Mouse (Mus musculus): ENCODE results near the gene 4931428F04Rik. TPM values are rescaled to one million over a fixed set of nuclear protein-coding genes. Genes with fewer than 3 reads are reported as not detected.

The 4931428F04Rik gene
- 1.9 and 3.7 TPM in 2 replicates for total RNA-seq (2021)
- long read RNA-seq, partial matches to known transcripts: 0 of 1 reads
- long read RNA-seq, other reads (novel, unspliced or antisense): 1 of 1 reads

DNA sequence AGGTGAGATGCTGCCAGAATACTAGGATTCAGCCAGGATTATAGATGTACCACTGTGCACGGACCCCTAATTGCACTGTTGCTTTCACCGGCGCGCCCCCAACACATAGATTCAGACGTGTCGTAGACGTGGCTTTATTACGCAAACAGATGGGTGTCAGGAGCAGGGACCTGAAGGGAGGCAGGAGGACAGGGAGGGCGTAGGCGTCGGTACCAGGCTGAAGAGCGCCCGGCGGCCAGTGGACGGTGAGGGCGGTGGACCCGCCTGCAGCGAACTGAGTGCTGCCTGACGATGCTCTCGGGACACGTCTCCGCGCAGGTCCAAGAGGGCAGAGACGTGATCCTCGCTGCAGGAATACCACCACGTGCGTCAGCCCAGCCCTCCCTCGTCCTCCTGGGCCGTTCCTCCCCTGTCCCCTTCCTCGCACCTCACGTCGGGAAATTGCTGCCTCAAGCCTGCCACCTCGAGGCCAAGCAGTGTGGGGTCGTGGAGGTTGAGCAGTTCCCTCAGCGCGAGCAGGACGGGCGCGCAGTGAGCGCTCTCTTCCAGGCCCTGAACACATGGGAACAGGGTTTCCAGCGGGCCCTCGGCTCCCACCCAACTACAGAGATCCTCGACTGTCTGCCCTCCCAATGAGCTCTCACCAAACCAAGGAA, at the start of gene 4931428F04Rik:
Gene 4931428F04Rik (minus strand): TSS at position 60 of the 656 bp plus-strand sequence.
- peak; percentile 53 for DNase-seq

DNA sequence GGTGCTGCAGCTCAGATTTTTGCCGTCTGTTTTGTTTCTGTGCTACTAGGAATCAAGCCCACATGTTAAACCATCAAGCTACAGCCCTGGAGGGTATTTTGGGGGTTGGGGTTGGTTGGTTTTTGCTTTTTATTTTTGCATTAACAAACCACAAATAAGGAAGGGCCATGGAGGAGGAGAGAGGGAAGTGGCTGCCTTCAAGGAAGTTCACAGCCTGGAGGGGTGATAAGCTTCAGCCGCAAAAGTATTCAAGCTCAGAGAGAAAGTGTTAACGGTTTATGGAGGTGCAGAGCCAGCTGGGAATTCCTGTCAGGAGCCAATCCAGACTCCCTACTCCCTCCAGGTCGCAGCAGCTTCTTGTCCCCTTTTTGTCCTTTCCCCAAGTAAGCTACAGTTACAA, 49.3 kb upstream of the 4931428F04Rik start:
- no peak for DNase-seq

DNA sequence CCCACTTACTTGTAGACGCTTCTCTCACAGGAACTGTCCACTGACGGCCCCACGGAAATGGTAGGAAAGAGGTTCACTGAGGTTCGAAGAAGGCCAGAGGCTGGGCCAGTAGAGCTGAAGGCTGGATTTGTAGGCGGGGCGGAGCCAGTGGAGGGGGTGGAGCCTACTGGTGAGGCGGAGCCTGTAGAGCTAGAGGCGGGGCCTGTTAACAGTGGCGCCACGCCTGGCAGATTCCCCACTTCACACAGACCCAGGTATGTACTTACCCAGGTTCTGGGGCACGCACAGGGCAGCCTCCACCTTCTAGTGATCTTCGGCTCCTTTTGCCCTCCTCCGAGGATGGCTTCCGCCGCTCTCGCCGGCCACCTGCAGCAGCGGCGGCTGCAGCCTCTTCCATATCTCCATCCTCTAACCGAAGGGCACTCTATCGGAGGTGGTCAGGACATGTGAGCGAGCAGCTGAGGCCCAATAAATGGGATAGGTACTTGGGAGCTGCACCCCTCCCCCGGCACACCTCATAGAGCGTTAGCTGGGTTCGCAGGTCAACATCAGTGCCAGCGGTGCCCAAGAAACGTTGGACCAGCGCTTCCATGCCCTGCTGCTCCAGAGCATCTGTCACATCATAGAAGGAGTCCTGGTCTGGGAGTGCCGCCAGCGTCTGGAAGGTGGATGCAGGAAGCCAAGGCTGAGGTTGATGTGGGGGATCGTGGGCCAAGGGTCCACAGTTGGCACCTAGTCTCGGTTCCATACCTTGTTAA, 46.9 kb upstream of the 4931428F04Rik start:
- DNase-seq: no peak

DNA sequence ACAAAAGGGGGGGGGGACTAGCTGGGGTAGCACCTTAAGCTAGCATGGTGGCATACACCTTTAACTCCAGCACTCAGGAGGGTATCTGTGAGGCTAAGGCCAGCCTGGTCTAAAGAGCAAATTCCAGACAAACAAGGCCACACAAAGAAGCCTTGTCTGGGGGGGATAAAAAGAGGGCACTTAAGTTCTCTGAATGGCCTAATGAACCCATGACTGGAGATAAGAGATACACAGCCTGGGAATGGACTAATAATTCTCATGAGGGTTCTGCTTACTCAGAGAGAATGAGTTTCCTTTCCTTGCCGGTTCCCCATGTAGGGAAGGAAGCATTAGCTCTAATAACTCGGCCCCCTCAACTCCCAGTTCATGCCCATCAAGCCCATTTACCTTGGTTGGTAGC, 42.9 kb upstream of the 4931428F04Rik start:
- DNase-seq: no peak

DNA sequence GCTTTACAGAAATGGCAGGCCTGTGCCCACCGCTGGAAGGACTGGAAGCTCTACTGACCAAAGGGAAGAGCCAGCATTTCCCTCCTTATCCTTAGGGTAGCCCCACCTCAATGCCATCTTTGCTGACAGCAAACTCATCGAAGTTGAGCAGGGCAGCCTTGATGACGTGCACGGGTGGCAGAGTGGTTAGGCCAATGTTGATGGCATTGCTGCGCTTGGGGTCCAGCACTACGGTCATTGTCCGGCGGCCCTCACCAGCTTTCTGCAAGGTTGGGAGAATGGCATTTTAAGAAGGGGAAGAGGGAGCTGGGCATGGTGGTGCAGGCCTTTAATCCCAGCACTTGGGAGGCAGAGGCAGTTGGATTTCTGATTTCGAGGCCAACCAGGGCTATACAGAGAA, 42.3 kb upstream of the 4931428F04Rik start:
- no peak for DNase-seq

DNA sequence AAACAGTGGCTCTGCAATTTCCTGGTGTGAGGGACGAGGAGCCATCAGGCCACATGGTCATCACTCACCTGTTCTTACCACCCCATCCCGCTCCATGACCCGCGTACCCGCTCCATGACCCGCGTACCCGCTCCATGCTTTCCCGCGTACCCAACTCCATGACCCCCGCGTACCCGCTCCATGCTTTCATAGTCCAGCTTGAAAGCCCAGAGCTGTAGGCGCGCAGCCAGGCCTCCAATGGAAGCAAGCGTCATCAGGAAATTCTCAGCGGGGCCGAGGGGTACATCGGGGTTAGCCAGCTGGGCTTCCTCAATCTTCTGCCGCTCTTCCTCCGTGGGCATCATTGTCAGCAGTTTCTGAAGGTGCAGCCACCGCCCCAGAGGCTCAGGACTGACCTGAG, 41.8 kb upstream of the 4931428F04Rik start:
- DNase-seq: no peak

DNA sequence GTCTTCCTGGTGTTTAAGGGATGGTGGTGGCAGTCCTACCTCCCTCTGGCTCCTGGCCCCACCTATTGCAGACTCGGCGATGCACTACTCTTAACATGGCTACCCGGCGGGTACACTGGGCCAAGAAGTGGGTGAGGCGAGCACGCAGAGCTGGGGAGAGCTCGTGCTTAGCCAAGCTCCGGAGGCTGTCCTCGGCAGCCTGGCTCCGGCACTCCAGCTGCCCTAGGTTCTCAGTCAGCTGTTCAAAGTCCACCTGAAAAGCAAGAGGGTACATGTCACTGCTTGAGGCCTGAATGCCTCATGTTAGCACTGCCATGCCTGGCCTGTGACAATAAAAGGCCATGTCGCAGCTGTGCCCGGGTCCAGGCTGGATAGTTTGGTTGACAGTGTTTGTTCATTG, 40.7 kb upstream of the 4931428F04Rik start:
- no peak for DNase-seq

DNA sequence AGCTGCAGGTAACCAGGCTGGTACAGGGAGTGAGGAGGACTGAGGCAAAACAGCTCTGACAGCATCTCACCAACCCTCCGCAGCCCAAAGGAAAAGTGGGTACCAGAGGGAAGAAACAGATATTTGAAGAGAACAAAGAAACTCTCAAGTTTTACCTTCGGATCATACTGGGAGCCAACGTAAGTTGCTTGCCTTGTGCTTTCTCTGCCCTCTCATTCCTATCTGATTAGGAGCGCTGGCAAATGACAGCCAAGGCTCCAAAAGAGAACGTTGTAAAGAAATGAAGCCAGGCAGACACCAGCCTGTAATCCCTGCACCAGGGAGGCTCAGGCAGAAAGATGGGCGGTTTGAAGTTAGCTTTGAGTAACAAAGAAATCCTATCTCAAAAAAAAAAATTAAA, 37.3 kb upstream of the 4931428F04Rik start:
- no peak for DNase-seq

DNA sequence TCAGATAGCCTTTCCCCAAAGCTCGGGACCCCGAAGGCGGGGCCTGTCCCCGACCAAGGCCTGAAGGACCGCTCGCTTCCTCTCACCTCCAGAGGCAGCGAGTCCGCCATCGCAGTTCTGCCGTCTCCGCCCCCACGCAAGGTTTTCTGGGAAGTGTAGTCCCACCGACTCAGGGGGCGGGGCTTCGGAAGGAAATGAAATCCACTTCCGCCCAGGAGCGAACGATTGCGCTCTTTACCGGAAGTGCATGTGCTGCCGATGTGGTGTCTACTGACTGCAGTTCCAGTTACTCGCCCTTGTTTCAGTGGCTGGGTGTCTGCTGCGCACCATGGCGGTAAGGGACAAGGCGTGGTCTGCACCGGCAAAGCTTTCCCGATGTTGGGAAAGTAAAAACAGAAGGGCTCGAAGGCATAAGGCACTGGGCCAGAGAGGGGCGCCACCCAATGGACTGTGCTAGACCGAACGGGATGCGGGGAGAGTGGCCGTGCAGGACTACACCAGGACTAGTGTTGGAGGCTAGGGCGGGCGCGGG, 36.5 kb upstream of the 4931428F04Rik start, which contains the start of the genes Lrrc29 and Tmem208:
Gene Lrrc29 (minus strand): TSS at position 138 of the 532 bp plus-strand sequence.
Gene Tmem208 (plus strand): TSS at position 214 of the 532 bp plus-strand sequence.
- peak; percentile 96 for DNase-seq

DNA sequence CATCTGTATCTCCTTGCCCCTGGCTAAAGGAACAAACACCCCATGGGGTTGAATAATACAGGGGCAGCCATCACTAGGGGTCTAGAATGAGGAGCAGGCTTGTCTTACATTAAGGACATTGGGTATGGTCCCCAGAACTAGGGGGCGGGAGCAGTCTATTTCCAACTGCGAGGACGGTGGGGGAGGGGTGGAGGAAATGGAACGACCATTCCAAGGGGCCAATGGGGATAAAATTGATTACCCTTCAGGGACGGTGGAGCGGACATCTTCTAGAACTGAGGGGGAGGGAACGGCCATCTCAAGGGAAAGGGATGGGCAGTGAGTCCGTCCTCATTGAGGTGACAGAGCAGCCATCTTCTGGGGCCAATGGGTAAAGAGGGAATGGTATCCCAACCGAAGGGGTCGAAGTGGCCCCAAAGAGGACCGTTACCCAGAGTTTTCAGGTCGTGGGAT, 36.0 kb upstream of the 4931428F04Rik start:
- DNase-seq: no peak

DNA sequence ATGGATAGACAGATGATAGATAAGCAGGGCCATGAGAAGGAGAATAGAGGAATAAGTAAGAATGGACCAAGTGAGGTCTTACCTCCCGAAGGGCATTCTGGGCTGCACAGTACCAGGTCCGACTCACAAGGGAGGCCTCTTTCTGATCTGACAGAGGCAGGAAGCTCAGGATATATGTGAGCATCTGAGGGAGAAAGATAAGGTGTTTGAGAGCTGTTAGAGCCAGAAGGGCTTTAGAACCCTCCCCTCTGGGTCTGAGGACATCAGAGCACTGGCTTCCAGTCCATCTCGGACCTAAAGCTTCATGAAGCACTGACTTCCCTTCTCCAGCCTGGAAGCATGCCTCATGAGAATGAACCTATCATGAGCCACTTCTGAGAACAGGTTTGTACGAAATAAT, 33.5 kb upstream of the 4931428F04Rik start:
- no peak for DNase-seq

DNA sequence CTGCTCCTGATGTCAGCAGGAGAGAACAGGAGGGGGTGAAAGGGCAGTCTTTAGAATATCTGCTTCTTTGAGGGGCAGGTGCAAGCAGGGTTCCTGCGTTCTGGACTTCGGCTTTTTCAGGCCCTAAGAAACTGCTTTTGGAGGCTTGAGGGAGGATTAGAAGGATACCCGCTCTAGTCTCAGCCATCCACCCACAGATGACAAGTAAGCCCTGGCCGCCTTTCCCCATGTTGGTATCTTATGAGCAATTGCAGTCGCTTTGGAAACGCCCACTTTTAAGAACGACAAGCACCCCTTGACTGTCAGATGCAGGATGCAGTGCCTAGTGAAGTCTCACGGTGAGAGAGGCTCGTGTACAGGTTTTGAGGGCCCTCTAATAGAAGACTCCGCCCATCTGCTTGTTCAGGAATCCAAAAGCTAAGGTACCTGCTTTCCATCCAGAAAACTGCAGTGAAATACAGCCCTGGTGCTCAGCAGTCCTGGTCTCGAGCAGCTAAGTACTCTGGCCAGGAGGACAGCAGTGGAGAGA, 29.1 kb upstream of the 4931428F04Rik start:
- no peak for DNase-seq

DNA sequence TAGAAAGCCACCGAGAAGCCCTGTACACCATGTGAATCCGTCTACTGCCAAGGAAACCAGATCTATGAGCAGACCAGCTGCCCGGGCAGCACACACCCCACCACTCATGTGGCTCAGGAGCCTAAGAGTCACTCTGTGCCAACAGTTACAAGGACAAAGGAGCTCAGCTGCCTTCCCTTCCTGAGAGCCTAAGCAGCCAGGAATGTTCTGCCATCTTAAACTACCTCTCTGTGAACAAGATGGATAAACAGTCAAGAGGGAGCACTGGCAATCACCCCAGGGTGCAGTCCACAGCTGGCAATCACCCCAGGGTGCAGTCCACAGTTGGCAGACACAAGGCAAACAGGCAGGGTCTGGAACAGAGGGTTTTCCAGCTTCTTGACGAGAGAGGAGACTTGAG, 28.3 kb upstream of the 4931428F04Rik start:
- no peak for DNase-seq

DNA sequence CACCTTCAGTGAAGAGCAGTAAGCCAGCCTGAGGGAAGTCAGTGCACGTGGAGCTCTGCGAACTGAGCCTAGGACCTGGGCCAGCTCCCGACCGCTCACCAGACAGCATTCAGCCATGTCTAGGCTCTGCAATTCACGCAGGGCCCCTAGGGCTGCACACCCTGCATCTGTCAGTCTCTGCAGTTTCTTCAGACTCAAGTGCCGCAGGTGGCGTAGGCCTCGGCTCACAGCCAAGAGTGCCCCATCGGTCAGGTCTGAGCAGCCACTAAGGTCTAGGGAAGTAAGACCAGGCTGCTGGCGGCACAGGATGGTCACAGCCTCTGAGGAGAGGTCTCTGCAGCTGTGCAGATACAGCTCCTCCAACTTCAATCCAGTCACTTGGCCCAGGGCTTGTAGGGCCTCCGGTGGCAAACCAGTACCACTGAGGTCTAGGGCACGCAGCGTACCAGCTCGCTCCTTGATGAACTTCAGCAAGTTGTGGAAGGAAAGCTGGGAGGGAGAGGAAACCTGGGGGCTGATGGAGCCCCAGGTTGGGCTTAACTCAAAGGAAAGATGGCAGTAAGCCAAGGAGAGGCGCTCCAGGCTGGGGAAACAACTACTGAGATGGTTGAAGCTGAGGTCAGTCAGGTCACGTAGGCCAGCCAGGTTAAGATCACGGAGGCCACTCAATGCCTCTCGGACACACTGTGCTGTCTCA, 25.6 kb upstream of the 4931428F04Rik start:
- no peak for DNase-seq

DNA sequence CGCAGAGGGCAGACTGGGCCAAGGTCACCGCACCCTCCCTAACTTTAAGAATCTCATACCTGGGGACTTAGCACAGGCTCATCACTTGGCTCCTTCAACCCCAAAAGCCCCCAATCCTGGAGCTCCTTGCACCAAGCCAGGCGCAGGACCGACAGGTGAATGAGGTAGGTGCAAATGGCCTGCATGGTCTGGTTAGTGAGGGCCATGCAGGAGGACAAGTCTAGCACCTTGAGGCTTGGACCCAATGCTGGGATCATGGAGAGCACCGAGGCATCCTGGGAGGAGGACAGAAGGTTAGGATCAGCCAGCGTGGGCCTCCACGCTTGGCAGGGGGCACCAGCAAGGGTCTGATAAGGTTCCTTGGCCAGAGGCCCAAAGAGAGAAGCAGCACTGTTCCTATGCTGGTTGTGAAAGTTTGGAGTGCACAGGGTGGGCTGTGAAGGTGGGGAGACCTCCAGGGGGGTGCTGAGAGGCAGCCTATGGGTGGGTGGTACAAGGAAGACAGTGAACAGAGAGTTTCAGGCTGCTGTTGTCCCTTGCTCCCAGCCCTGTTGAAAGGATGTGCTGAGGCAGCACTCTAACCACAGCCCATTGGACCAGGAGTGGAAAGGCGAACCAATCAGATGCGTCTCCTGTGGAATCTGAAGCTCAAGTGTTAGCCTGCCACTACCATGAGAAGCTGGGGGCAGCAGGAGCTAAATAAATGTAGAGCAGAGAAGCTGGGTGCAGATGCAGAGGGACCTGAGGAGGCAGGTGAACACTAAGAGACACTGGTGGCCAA, 24.1 kb upstream of the 4931428F04Rik start:
- no peak for DNase-seq

DNA sequence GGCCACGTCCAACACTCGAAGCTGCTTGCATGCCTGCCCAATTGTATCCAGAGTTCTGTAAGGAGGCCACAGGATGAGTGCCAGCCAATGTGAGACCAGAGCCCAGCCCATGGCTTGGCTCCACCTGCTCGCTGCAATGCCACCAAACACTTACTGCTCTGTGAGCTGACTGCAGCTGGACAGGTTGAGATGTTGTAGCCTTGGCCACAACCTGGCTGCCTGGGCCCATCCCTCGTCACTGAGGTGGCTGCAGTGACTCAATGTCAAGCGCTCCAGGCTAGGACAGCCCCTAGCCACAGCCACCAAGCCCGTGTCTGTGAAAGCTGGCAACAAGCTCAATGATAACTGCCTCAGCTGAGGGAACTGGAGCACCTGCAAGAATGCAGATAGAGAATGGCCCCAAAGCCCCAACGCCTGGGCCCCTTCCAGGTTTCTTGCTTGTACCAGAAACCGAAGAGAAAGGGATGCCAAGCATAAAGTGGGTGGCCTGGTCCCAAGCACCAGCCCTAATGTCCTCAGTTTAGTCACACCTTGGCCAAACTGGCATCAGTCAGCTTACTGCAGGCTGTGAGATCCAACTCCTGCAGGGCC, 23.3 kb upstream of the 4931428F04Rik start:
- no peak for DNase-seq

DNA sequence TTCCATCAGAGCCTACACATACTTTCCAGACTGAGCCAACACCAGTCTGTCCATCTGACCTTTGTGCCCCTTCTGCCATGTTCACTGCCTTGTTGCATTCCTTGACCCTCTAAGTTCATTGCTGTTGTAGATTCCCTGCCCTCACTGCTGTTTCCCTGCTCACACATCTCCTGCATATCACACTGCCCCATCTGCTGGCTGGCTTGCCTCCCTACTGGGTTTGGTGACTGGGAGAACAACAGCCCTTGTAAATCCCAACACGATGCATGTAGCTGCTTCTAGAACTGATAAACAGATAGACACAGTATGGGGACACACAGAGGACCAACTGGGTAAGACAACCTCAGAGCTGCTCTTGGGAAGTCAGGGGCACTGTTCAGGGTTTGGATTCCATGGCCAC, 22.1 kb upstream of the 4931428F04Rik start:
- DNase-seq: no peak

DNA sequence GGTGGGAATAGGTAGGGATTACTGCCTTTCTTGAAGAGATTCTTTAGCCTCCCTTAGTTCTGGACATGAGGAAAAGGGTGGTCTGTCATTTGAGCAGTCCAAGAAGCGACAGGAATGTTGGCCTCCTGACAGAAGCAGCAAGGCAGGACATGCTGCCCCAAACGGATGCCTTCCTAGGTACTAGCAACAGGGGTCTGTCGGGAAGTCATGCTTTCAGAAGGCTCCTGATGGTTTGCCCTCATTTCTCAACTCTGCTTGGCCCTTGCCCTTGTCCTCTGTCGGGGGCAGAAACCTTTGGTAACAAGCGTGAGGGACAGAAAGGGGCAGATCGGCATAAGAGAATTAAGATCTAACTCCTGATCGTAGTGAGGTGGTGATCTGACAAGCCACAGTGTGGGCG, 20.5 kb upstream of the 4931428F04Rik start:
- DNase-seq: no peak

DNA sequence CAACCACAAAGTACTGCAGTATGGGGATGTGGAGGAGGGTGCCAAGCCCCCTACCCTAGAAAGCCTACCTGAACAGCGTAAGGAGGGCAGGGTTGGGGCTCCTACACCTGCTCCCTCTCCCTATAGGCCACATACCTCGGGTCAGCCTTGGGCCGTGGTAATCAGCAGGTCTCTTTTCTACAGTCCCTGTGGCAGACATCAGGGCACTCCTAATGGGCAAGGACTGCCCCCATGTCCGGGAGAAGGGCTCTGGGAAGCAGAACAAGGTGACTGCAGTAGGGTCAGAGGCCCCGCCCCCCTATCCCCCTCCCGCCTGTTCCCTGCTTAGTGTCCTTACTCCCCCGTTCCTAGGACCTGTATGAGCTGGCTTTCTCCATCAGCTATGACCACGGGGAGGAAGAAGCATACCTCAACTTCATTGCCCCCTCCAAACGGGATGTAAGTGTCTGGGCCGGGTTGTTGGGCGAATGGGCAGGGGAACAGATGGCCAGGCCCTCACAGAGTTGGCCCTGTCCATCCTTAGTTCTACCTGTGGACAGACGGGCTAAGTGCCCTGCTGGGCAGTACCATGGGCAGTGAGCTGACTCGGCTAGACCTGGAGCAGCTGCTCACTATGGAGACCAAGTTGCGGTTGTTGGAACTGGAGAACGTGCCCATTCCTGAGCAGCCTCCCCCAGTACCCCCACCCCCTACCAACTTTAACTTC, 19.6 kb upstream of the 4931428F04Rik start:
- DNase-seq: no peak

DNA sequence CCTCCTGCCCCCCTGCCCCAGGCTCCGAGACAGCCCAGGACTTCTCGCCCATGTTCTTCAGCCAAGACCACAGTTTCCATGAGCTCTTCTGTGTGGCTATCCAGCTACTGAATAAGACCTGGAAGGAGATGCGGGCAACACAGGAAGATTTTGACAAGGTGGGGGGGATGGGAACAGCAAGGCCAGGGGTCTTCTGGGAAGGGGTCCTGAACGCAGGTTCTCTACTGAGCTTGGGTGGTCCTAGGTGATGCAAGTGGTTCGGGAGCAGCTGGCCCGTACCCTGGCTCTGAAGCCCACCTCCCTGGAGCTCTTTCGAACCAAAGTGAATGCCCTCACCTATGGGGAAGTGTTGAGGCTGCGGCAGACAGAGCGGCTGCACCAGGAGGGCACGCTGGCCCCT, 18.8 kb upstream of the 4931428F04Rik start:
- no peak for DNase-seq

Data from adrenal gland, postnatal 25 days (tissue).